Mouse (Mus musculus): ENCODE results near the gene Hoga1. TPM values are rescaled to one million over a fixed set of nuclear protein-coding genes. Genes with fewer than 3 reads are reported as not detected.

Hoga1 gene
- polyA plus RNA-seq, 1 experiment from 2014 or later: 1.7 TPM

DNA sequence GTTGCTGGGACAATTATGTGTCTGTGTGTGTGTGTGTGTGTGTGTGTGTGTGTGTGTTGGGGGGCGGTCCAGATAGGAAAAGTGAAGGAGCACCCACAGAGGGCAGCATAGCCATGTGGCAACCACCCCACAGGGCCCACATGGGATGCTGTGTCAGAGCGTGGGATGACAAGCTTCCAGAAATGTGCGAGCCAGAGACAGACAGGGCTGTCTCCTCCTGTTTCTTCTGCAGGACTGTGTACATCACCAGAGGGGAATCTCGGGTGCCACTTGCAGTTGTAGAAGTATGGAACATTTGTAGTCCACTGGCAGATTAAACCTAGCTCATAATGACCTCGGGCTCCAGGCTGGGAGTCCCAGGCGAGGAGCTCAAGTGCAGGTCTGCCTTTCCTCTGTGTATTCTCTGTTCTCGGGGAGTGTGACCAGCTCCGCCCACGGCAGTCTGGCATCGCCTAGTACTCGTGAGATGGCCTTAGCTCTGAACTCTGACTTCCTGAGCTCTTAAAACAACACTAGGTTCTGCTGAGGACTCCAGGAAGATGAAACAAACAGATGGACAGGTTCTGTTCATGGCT, 10.4 kb upstream of the Hoga1 start:
- Histone ChIP-seq H3K4me1 (ENCODE audit: control insufficient read depth, insufficient read depth, low read length) (0 out of 2 replicates have a peak, but pooled peaks cover 3% of the 10 kb centered on the region), H3K4me3 (ENCODE audit: low read depth, low read length) (no peak overlapping the region), H3K27me3 (ENCODE audit: control insufficient read depth, insufficient read depth, low read length) (no peaks in the 10 kb centered on the region), H3K9me3 (ENCODE audit: control insufficient read depth, low read depth, low read length) (no peaks in the 10 kb centered on the region), H3K27ac (ENCODE audit: low read length) (no peak overlapping the region), H3K4me2 (replicated peaks; ENCODE audit: low read depth, low read length) (no peak overlapping the region), H3K36me3 (ENCODE audit: control insufficient read depth, insufficient read depth, low read length) (peaks cover 6% of the 10 kb centered on the region; the same call in 1 of the 2 replicates), H3K9ac (replicated peaks; ENCODE audit: low read depth, low read length) (no peak overlapping the region)
- ATAC-seq (ENCODE audit: insufficient number of reproducible peaks, insufficient read depth, low FRiP score, low read depth): peak; percentile 7; the same call in 1 of the 2 replicates
- WGBS: 52% methylated on average over 11 of the region's 11 CpGs

DNA sequence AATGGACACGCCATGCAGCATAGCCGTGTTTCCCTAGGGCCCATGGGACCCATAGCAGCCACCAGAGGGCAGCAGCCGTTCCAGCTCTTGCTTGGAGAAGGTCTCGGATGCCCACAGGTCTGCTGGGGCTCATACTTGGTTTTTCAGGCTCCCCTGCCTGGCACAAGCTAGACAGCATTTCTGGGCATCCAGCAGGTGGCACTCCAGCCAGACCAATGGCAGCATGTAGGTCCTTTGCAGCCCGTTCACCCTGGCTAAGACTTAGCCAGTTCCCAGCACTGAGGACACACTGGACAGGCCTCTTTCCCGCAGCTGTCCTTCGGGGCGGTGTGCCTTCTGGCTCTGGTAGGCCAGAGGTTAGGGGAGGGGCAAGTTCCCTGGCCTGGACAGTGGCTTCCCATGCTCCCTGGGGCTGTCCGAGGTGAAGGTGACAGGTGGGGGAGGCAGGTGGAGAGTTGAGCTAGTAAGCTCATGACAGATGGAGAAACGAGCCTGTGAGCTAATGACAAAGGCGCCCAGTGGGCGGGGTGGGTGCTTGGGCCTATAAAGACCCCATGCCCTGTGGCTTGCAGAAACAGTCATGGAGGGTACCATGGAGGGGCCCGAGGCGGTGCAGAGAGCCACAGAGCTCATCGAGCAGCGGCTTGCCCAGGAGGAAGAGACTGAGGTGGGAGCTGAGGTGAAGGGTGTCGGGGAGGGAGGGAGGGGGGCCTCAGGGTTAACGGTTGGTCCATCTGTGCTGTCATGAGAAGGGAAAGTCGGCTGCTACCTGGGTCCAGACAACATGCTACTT, 9.8 kb upstream of the Hoga1 start, which contains the start of gene Ankrd2:
Ankrd2 (plus strand) TSS at position 545 of the 793 bp plus-strand sequence.
- Histone ChIP-seq H3K27ac (ENCODE audit: low read length) (no peak within 1 kb of the TSS), H3K9me3 (ENCODE audit: control insufficient read depth, low read depth, low read length) (no peaks in the 10 kb centered on the region), H3K27me3 (ENCODE audit: control insufficient read depth, insufficient read depth, low read length) (no peaks in the 10 kb centered on the region), H3K4me2 (replicated peaks; ENCODE audit: low read depth, low read length) (no peak within 1 kb of the TSS), H3K9ac (replicated peaks; ENCODE audit: low read depth, low read length) (no peak within 1 kb of the TSS), H3K4me3 (ENCODE audit: low read depth, low read length) (no peak within 1 kb of the TSS), H3K4me1 (ENCODE audit: control insufficient read depth, insufficient read depth, low read length) (0 out of 2 replicates have a peak, but pooled peaks cover 3% of the 10 kb centered on the region), H3K36me3 (ENCODE audit: control insufficient read depth, insufficient read depth, low read length) (peaks cover 6% of the 10 kb centered on the region; the same call in 1 of the 2 replicates)
- WGBS: 64% methylated on average over 19 of the region's 19 CpGs
- ATAC-seq (ENCODE audit: insufficient number of reproducible peaks, insufficient read depth, low FRiP score, low read depth): peak; percentile 77; the same call in 1 of the 2 replicates

- H3K4me2 ChIP-seq (replicated peaks; ENCODE audit: low read depth, low read length): no peak overlapping the region
- H3K4me1 ChIP-seq (ENCODE audit: control insufficient read depth, insufficient read depth, low read length): 0 out of 2 replicates have a peak, but pooled peaks cover 3% of the 10 kb centered on the region
- H3K27me3 ChIP-seq (ENCODE audit: control insufficient read depth, insufficient read depth, low read length): no peaks in the 10 kb centered on the region
- H3K27ac ChIP-seq (ENCODE audit: low read length): no peak overlapping the region
- ATAC-seq (ENCODE audit: insufficient number of reproducible peaks, insufficient read depth, low FRiP score, low read depth): no peak
- no peak overlapping the region for H3K9ac ChIP-seq (replicated peaks; ENCODE audit: low read depth, low read length)
- H3K4me3 ChIP-seq (ENCODE audit: low read depth, low read length): no peak overlapping the region
- no peaks in the 10 kb centered on the region for H3K9me3 ChIP-seq (ENCODE audit: control insufficient read depth, low read depth, low read length)
- WGBS: 78% methylated on average over 3 of the region's 3 CpGs
- H3K36me3 ChIP-seq (ENCODE audit: control insufficient read depth, insufficient read depth, low read length): peaks cover 6% of the 10 kb centered on the region; the same call in 1 of the 2 replicates
Measured at GRCm38 (mm10) chr19:42036357-42036756, 9.1 kb upstream of the Hoga1 start.

- H3K9ac ChIP-seq (replicated peaks; ENCODE audit: low read depth, low read length): no peak overlapping the region
- no peak for ATAC-seq (ENCODE audit: insufficient number of reproducible peaks, insufficient read depth, low FRiP score, low read depth)
- H3K27ac ChIP-seq (ENCODE audit: low read length): no peak overlapping the region
- no peaks in the 10 kb centered on the region for H3K9me3 ChIP-seq (ENCODE audit: control insufficient read depth, low read depth, low read length)
- no peak overlapping the region for H3K4me2 ChIP-seq (replicated peaks; ENCODE audit: low read depth, low read length)
- 0 out of 2 replicates have a peak, but pooled peaks cover 3% of the 10 kb centered on the region for H3K4me1 ChIP-seq (ENCODE audit: control insufficient read depth, insufficient read depth, low read length)
- H3K27me3 ChIP-seq (ENCODE audit: control insufficient read depth, insufficient read depth, low read length): no peaks in the 10 kb centered on the region
- peaks cover 6% of the 10 kb centered on the region; the same call in 1 of the 2 replicates for H3K36me3 ChIP-seq (ENCODE audit: control insufficient read depth, insufficient read depth, low read length)
- 61% methylated on average over 11 of the region's 11 CpGs for WGBS
- H3K4me3 ChIP-seq (ENCODE audit: low read depth, low read length): no peak overlapping the region
Measured at GRCm38 (mm10) chr19:42037167-42037702, 8.2 kb upstream of the Hoga1 start.

DNA sequence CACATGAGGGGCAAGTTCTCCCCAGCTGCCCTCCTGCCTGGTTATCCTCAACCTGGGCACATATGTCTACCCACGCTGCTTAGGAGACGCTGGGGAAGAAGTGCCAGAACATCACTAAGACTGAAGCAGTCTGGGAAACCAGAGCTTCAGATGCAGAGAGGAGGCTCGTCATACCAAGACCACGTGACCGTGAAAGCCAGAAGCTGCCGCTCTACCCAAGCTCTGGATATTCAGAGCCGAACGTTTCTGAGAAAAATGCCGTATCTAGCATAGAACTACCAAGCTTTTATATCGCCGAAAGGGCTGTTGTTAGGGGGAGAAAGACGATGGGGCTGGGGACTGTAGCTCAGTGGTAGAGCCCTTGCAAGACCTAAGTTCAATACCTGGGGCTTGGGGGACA, 7.1 kb upstream of the Hoga1 start:
- Histone ChIP-seq H3K9me3 (ENCODE audit: control insufficient read depth, low read depth, low read length) (no peaks in the 10 kb centered on the region), H3K4me2 (replicated peaks; ENCODE audit: low read depth, low read length) (no peak overlapping the region), H3K4me3 (ENCODE audit: low read depth, low read length) (no peak overlapping the region), H3K4me1 (ENCODE audit: control insufficient read depth, insufficient read depth, low read length) (0 out of 2 replicates have a peak, but pooled peaks cover 3% of the 10 kb centered on the region), H3K27ac (ENCODE audit: low read length) (no peak overlapping the region), H3K9ac (replicated peaks; ENCODE audit: low read depth, low read length) (no peak overlapping the region), H3K36me3 (ENCODE audit: control insufficient read depth, insufficient read depth, low read length) (peaks cover 6% of the 10 kb centered on the region; the same call in 1 of the 2 replicates), H3K27me3 (ENCODE audit: control insufficient read depth, insufficient read depth, low read length) (no peaks in the 10 kb centered on the region)
- 89% methylated on average over 12 of the region's 12 CpGs for WGBS
- no peak for ATAC-seq (ENCODE audit: insufficient number of reproducible peaks, insufficient read depth, low FRiP score, low read depth)

DNA sequence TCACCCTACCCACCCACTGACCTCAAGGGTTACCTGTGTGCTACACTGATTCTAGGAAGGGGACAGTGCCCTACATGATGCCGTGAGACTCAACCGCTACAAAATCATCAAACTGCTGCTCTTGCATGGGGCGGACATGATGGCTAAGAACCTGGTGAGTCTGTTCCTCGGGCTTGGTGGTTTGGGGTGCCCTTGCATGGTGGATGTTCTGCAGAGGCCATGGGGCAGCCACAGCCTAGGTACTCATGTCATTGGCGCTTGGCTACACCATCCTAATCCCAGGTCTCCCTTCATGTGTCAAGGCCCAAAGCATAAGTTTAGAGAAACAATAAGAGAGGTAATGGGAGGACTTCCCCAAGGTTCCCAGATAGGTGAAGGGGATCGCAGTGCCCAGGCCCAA, 1.4 kb upstream of the Hoga1 start:
- ATAC-seq (ENCODE audit: insufficient number of reproducible peaks, insufficient read depth, low FRiP score, low read depth): no peak
- WGBS: 94% methylated on average over 6 of the region's 6 CpGs
- H3K9ac ChIP-seq (replicated peaks; ENCODE audit: low read depth, low read length): no peak overlapping the region
- H3K27me3 ChIP-seq (ENCODE audit: control insufficient read depth, insufficient read depth, low read length): no peaks in the 10 kb centered on the region
- no peaks in the 10 kb centered on the region for H3K36me3 ChIP-seq (ENCODE audit: control insufficient read depth, insufficient read depth, low read length)
- no peak overlapping the region for H3K4me2 ChIP-seq (replicated peaks; ENCODE audit: low read depth, low read length)
- H3K4me1 ChIP-seq (ENCODE audit: control insufficient read depth, insufficient read depth, low read length): no peaks in the 10 kb centered on the region
- no peak overlapping the region for H3K4me3 ChIP-seq (ENCODE audit: low read depth, low read length)
- H3K27ac ChIP-seq (ENCODE audit: low read length): no peak overlapping the region
- no peaks in the 10 kb centered on the region for H3K9me3 ChIP-seq (ENCODE audit: control insufficient read depth, low read depth, low read length)

- no peaks in the 10 kb centered on the region for H3K4me1 ChIP-seq (ENCODE audit: control insufficient read depth, insufficient read depth, low read length)
- no peaks in the 10 kb centered on the region for H3K36me3 ChIP-seq (ENCODE audit: control insufficient read depth, insufficient read depth, low read length)
- 92% methylated on average over 1 of the region's 1 CpGs for WGBS
- H3K4me3 ChIP-seq (ENCODE audit: low read depth, low read length): no peak overlapping the region
- no peak overlapping the region for H3K4me2 ChIP-seq (replicated peaks; ENCODE audit: low read depth, low read length)
- H3K9me3 ChIP-seq (ENCODE audit: control insufficient read depth, low read depth, low read length): no peaks in the 10 kb centered on the region
- H3K9ac ChIP-seq (replicated peaks; ENCODE audit: low read depth, low read length): no peak overlapping the region
- no peak for ATAC-seq (ENCODE audit: insufficient number of reproducible peaks, insufficient read depth, low FRiP score, low read depth)
- no peaks in the 10 kb centered on the region for H3K27me3 ChIP-seq (ENCODE audit: control insufficient read depth, insufficient read depth, low read length)
- no peak overlapping the region for H3K27ac ChIP-seq (ENCODE audit: low read length)
Measured at GRCm38 (mm10) chr19:42050251-42050650, 4.8 kb downstream of the Hoga1 start.

DNA sequence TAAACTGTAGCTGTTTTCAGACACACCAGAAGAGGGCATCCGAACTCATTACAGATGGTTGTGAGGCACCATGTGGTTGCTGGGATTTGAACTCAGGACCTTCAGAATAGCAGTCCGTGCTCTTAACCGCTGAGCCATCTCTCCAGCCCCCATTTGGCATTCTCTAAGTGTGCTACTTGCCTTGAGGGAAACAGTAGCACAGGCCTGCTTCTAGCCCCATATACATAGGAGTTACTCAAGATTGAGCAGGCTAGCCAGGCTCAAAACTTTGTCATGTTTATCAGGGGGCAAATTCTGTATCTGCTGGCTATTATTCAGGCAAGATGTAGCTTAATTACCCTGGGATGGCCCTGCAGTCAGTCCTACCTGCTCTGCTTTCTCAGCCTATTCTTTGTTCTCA, 5.9 kb downstream of the Hoga1 start:
- Histone ChIP-seq H3K36me3 (ENCODE audit: control insufficient read depth, insufficient read depth, low read length) (no peaks in the 10 kb centered on the region), H3K27me3 (ENCODE audit: control insufficient read depth, insufficient read depth, low read length) (no peaks in the 10 kb centered on the region), H3K4me3 (ENCODE audit: low read depth, low read length) (no peak overlapping the region), H3K9me3 (ENCODE audit: control insufficient read depth, low read depth, low read length) (no peaks in the 10 kb centered on the region), H3K27ac (ENCODE audit: low read length) (no peak overlapping the region), H3K9ac (replicated peaks; ENCODE audit: low read depth, low read length) (no peak overlapping the region), H3K4me1 (ENCODE audit: control insufficient read depth, insufficient read depth, low read length) (no peaks in the 10 kb centered on the region), H3K4me2 (replicated peaks; ENCODE audit: low read depth, low read length) (no peak overlapping the region)
- ATAC-seq (ENCODE audit: insufficient number of reproducible peaks, insufficient read depth, low FRiP score, low read depth): no peak
- WGBS: 87% methylated on average over 3 of the region's 3 CpGs

Measured in stomach, embryonic 14.5 days (tissue).